Comparison of ENCODE assay signal across 30 mouse cellular contexts in the genomic region with DNA sequence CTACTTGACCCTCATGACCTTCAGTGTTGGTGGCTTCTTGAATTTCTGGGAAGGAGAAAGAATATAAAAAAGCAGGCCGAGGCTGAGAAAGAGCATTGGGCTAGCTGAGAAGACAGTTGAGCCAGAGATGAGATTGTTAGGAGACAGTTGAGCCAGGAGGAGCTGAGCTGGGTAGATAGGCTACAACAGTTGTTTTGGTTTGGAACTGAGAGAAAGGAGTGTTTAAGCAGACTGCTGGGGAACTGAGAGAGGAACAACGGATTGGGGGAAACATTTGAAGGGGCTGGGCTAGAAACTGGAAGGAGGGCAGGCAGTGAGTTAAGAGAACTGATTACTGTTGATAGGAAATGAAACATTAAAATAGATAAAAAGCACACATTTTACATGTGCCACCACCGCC. TPM values are rescaled to one million over a fixed set of nuclear protein-coding genes. Genes with fewer than 3 reads are reported as not detected.
DNase-seq lines count a peak whose midpoint lies in the region; ATAC-seq and TF ChIP-seq lines count a peak whose summit lies in the region.
"Had no signal": no experiment of that assay in that cellular context is flagged by ENCODE, and none has a peak within 500 bp of the region (broad histone marks: within the 10 kb centered on the region; RNA-seq: fewer than 3 reads in every experiment).

No protein-coding gene starts in this region.

- ATAC-seq in liver, postnatal 0 days = 0 out of 2 replicates have a peak, but pooled peaks have one; percentile 15
- peak; percentile 69 for ATAC-seq in megakaryocyte-erythroid progenitor cell, adult 5-6 weeks (replicated peaks; ENCODE audit: low FRiP score, low TSS enrichment, poor library complexity, severe bottlenecking)
- ATAC-seq: forebrain, embryonic 15.5 days; hindbrain, postnatal 0 days; inflammation-experienced regulatory T-cells, adult 6 months; Patski had no signal

- DNase-seq in heart, adult 11 months = peak; percentile 19
- DNase-seq in heart, adult 2 months = no peak
- no peak for DNase-seq in liver, postnatal 0 days
- DNase-seq in liver = no peak
- no peak for DNase-seq in lung, postnatal 10 days
- DNase-seq: adrenal gland, postnatal 10 days; adrenal gland, postnatal 36 days; cerebellum, adult 18-20 months; cerebellum, adult 9-10 months; cerebellum, postnatal 25 days; embryo, embryonic 11 days; gastrocnemius, postnatal 10 days; gastrocnemius, postnatal 36 days; heart, adult 18-20 months; heart, postnatal 14 days; heart, postnatal 4 days had no signal

- H3K9ac ChIP-seq in heart, adult 2 months (ENCODE audit: low read depth, low read length) = no peak overlapping the region
- no peak overlapping the region for H3K9ac ChIP-seq in liver, postnatal 0 days (replicated peaks)
- H3K9ac ChIP-seq: embryonic facial prominence, embryonic 13.5 days; forebrain, embryonic 12.5 days; forebrain, embryonic 15.5 days; heart, embryonic 13.5 days; hindbrain, embryonic 14.5 days had no signal

- no peak overlapping the region for H3K4me3 ChIP-seq in heart, adult 2 months
- H3K4me3 ChIP-seq in liver, postnatal 0 days (ENCODE audit: low read depth, low read length) = no peak overlapping the region
- H3K4me3 ChIP-seq: embryonic facial prominence, embryonic 10.5 days; embryonic facial prominence, embryonic 13.5 days; erythroblast, embryonic 14.5 days; forebrain, embryonic 12.5 days; forebrain, embryonic 15.5 days; heart, embryonic 10.5 days; heart, embryonic 13.5 days had no signal

- peaks cover 6% of the 10 kb centered on the region for H3K4me1 ChIP-seq in heart, adult 2 months (ENCODE audit: control insufficient read depth, insufficient read depth, low read length)
- peaks cover 12% of the 10 kb centered on the region for H3K4me1 ChIP-seq in liver, postnatal 0 days (ENCODE audit: insufficient read depth)

- WGBS in heart, adult 2 months = 70% methylated on average over 3 of the region's 3 CpGs
- 36% methylated on average over 3 of the region's 3 CpGs for WGBS in liver, postnatal 0 days (ENCODE audit: insufficient replicate concordance)

- H3K79me2 ChIP-seq in heart, adult 2 months (replicated peaks; ENCODE audit: control insufficient read depth, insufficient read depth, low read length) = no peaks in the 10 kb centered on the region

- TF ChIP-seq CTCF in heart, adult 2 months (IDR thresholded peaks at IDR 0.05) = no peak
- no peak for TF ChIP-seq CTCF in liver, postnatal 0 days (IDR thresholded peaks at IDR 0.05; ENCODE audit: low read depth)

- H3K27ac ChIP-seq in heart, adult 2 months = no peak overlapping the region
- H3K27ac ChIP-seq in liver, postnatal 0 days (ENCODE audit: low read depth) = no peak overlapping the region
- H3K27ac ChIP-seq: embryonic facial prominence, embryonic 10.5 days; embryonic facial prominence, embryonic 13.5 days; forebrain, embryonic 12.5 days; forebrain, embryonic 15.5 days; heart, embryonic 10.5 days; heart, embryonic 13.5 days; hindbrain, embryonic 14.5 days; hindbrain, postnatal 0 days had no signal

- H3K36me3 ChIP-seq in heart, adult 2 months (ENCODE audit: control insufficient read depth, insufficient read depth, low read length) = no peaks in the 10 kb centered on the region
- H3K36me3 ChIP-seq in liver, postnatal 0 days (replicated peaks; ENCODE audit: insufficient read depth, low read length) = no peaks in the 10 kb centered on the region
- H3K36me3 ChIP-seq: embryonic facial prominence, embryonic 10.5 days; embryonic facial prominence, embryonic 13.5 days; forebrain, embryonic 12.5 days; forebrain, embryonic 15.5 days; heart, embryonic 13.5 days had no signal

- intact Hi-C loops in heart, adult 2 months (cut with DNase I) = loop anchor here (5.0 kb wide), 1 partner anchor 204 kb away; no protein-coding TSS in a partner anchor

- TF ChIP-seq POLR2A in heart, adult 2 months (IDR thresholded peaks at IDR 0.05; ENCODE audit: insufficient read depth, low read depth, low read length) = no peak

- H3K27me3 ChIP-seq in heart, adult 2 months (ENCODE audit: control insufficient read depth, insufficient read depth, low read length) = 0 out of 2 replicates have a peak, but pooled peaks cover 1% of the 10 kb centered on the region
- H3K27me3 ChIP-seq in liver, postnatal 0 days (ENCODE audit: insufficient read depth, low read length) = peaks cover 13% of the 10 kb centered on the region; the same call in 1 of the 2 replicates
- H3K27me3 ChIP-seq: Patski had no signal

- H3K4me2 ChIP-seq in liver, postnatal 0 days (ENCODE audit: low read depth, low read length) = no peak overlapping the region
- H3K4me2 ChIP-seq: embryonic facial prominence, embryonic 13.5 days; forebrain, embryonic 12.5 days; forebrain, embryonic 15.5 days; heart, embryonic 13.5 days; hindbrain, embryonic 14.5 days had no signal

- no peaks in the 10 kb centered on the region for H3K9me3 ChIP-seq in liver, postnatal 0 days (ENCODE audit: low read length)
- H3K9me3 ChIP-seq: embryonic facial prominence, embryonic 10.5 days; embryonic facial prominence, embryonic 13.5 days; forebrain, embryonic 12.5 days; forebrain, embryonic 15.5 days; heart, embryonic 10.5 days had no signal

- TF ChIP-seq EP300 in heart, adult 2 months (IDR thresholded peaks at IDR 0.05; ENCODE audit: insufficient read depth, low read depth, low read length) = no peak
- TF ChIP-seq EP300 in liver, postnatal 0 days (IDR thresholded peaks at IDR 0.05; ENCODE audit: low read depth) = peak; percentile 84

RNA-seq across cellular contexts. Expression of a gene that starts 3.6 kb away (rescaled TPM):
- total RNA-seq in heart, adult 2 months (2021) = 1 to 10 TPM; 4.5 to 5.8 TPM
- 9.2 and 20.2 TPM in 2 replicates for polyA plus RNA-seq in heart, adult 2 months (2012; rRNA removed)
- polyA plus RNA-seq in liver, postnatal 0 days (2015; fragmentation: Nextera tagmentation; extraction: Ambion mirVana) = 9.6 and 10.6 TPM in 2 replicates
- 18.7 and 24.7 TPM in 2 replicates for total RNA-seq in megakaryocyte-erythroid progenitor cell, adult 5-6 weeks (2014; fragmentation: Nextera tagmentation)
- 28.4 and 48.3 TPM in 2 replicates for total RNA-seq in megakaryocyte-erythroid progenitor cell, adult 5-6 weeks (2017)
- polyA plus RNA-seq: Patski had no signal

RNA-seq across cellular contexts. Expression of a gene that starts 31.1 kb away (rescaled TPM):
- total RNA-seq in heart, adult 2 months (2021) = not detected
- not detected in 2 replicates for polyA plus RNA-seq in heart, adult 2 months (2012; rRNA removed)
- polyA plus RNA-seq in liver, postnatal 0 days (2015; fragmentation: Nextera tagmentation; extraction: Ambion mirVana) = 0.32 and 0.87 TPM in 2 replicates
- 3.8 and 9.0 TPM in 2 replicates for total RNA-seq in megakaryocyte-erythroid progenitor cell, adult 5-6 weeks (2014; fragmentation: Nextera tagmentation)
- 5.6 and 11.7 TPM in 2 replicates for total RNA-seq in megakaryocyte-erythroid progenitor cell, adult 5-6 weeks (2017)
- total RNA-seq: adrenal gland, adult 18-20 months; adrenal gland, postnatal 36 days; gastrocnemius, adult 18-20 months; gastrocnemius, postnatal 36 days; heart, adult 18-20 months; hindbrain, postnatal 0 days had no signal
- polyA plus RNA-seq: erythroblast, embryonic 14.5 days had no signal

Comparison
In these comparisons a context has a peak if more than half of its experiments do, and no peak if none do; other contexts are left out.
1. RNA of a gene that starts 31.1 kb away (total RNA-seq): 3.8 to 11.7 TPM in megakaryocyte-erythroid progenitor cell, adult 5-6 weeks; not detected in heart, adult 2 months; every median in the first group is over 4 times any median in the second.